Mouse (Mus musculus) Patski (cell line): Measurements from ENCODE around the gene AB124611. TPM values are rescaled to one million over a fixed set of nuclear protein-coding genes. Genes with fewer than 3 reads are reported as not detected.
A peak's percentile ranks its signal among the peaks of the same experiment; 100 is the strongest.
"Not testable (repeated sequence)": the region's sequence is repeated elsewhere in the genome, so short reads cannot be mapped to it uniquely, and the experiment has no call there.

Experiments used
- ATAC-seq: fragments of 100-300 bp; one replicate; pipeline ENCODE4 v1.8.0; 2021
- CTCF ChIA-PET: fragments of 350-600 bp; sonication (Branson Sonifier 250); formaldehyde crosslinking; loops from one replicate; lab custom pipeline; 2022; ENCODE audit warnings: inconsistent platforms; lab: Charles Lee
- POLR2A ChIA-PET: fragments of 350-600 bp; sonication (Branson Sonifier 250); formaldehyde crosslinking; loops from one replicate; lab custom pipeline; 2022; ENCODE audit warnings: antibody characterized with exemption, inconsistent platforms; lab: Charles Lee
- DNase-seq: peaks from one replicate; pipeline ENCODE4 v3.0.0-alpha.2; 2011; ENCODE audit warnings: low read depth, low spot score
- H3K27me3 ChIP-seq: fragments of 371-371 bp; one replicate; pipeline ENCODE4 v1.5.1; 2021
- CTCF ChIP-seq: fragments of 100-300 bp; IDR thresholded peaks from one replicate; pipeline ENCODE4 v1.5.1; 2021
- in situ Hi-C: fragments of 300-500 bp; cut with MboI; formaldehyde crosslinking; loops from 3 replicates; pipeline ENCODE4 v1.11.1; 2018; ENCODE audit warnings: low pct_unique_long_range_greater_than_20kb, mixed read lengths
- polyA plus RNA-seq: library from polyadenylated mRNA; unstranded; gene quantifications from one replicate; pipeline ENCODE4 v1.2.3, GENCODE M21; 2021

The AB124611 gene
- polyA plus RNA-seq, 1 experiment from 2014 or later, result not detected

- ChIA-PET POLR2A (no interaction called here), CTCF (no interaction called here)
These were observed 27.6 kb upstream of the AB124611 start for GRCm38 (mm10) chr9:21498284-21498902.

GRCm38 (mm10) chr9:21503352-21503751, 22.6 kb upstream of the AB124611 start:
- POLR2A ChIA-PET, result no interaction called here
- in situ Hi-C loops, result no loop called here
- TF ChIP-seq CTCF, result no peak
- DNase-seq (no peak), ATAC-seq (no peak)
- H3K27me3 ChIP-seq, result no peaks in the 10 kb centered on the region
- CTCF ChIA-PET, result interaction anchor here (1.5 kb wide), 1 partner anchor 11 kb away, joined by 3 read pairs; no protein-coding TSS in a partner anchor

More at GRCm38 (mm10) chr9:21498284-21498902, 27.6 kb upstream of the AB124611 start:
- ATAC-seq (no peak), DNase-seq (no peak)
- TF ChIP-seq CTCF, result no peak
- in situ Hi-C loops, result no loop called here
- no peaks in the 10 kb centered on the region for H3K27me3 ChIP-seq

- no peak for TF ChIP-seq CTCF
- in situ Hi-C loops, result no loop called here
- H3K27me3 ChIP-seq, result no peaks in the 10 kb centered on the region
- ATAC-seq, result no peak
- CTCF ChIA-PET, result no interaction called here
- no peak for DNase-seq
- POLR2A ChIA-PET, result no interaction called here
These were observed 20.2 kb upstream of the AB124611 start for GRCm38 (mm10) chr9:21505767-21506166.

GRCm38 (mm10) chr9:21507753-21508430, 18.1 kb upstream of the AB124611 start:
- TF ChIP-seq CTCF, result no peak
- DNase-seq (no peak), ATAC-seq (no peak)
- H3K27me3 ChIP-seq, result no peaks in the 10 kb centered on the region
- ChIA-PET POLR2A (interaction anchor here (0.6 kb wide), 1 partner anchor 93 kb away, joined by 3 read pairs; no protein-coding TSS in a partner anchor), CTCF (no interaction called here)
- in situ Hi-C loops, result no loop called here

- in situ Hi-C loops, result no loop called here
- ATAC-seq (no peak), DNase-seq (no peak)
- ChIA-PET POLR2A (interaction anchor here (0.9 to 1.1 kb wide), 2 partner anchors 15 to 37 kb away, joined by 3 to 4 read pairs; no protein-coding TSS in a partner anchor), CTCF (interaction anchor here (1.6 to 2.1 kb wide), 2 partner anchors 37 to 196 kb away, joined by 4 to 6 read pairs; no protein-coding TSS in a partner anchor)
- TF ChIP-seq CTCF, result no peak
- no peaks in the 10 kb centered on the region for H3K27me3 ChIP-seq
These were observed 17.0 kb upstream of the AB124611 start for GRCm38 (mm10) chr9:21508871-21509404.

GRCm38 (mm10) chr9:21509772-21510688, 15.9 kb upstream of the AB124611 start, which contains the start of gene Tmed1:
TSS of gene Tmed1 (minus strand) at chr9:21510252.
- DNase-seq (peak; percentile 87), ATAC-seq (peak; percentile 90)
- in situ Hi-C loops, result no loop called here
- TF ChIP-seq CTCF, result no peak
- ChIA-PET POLR2A (interaction anchor here (0.7 to 1.1 kb wide), 3 partner anchors 16 to 82 kb away, joined by 3 to 4 read pairs (median 4); no protein-coding TSS in a partner anchor), CTCF (interaction anchor here (0.9 to 2.1 kb wide), 5 partner anchors 15 to 197 kb away, joined by 3 to 6 read pairs (median 3); no protein-coding TSS in a partner anchor)
- no peaks in the 10 kb centered on the region for H3K27me3 ChIP-seq

- CTCF ChIA-PET, result interaction anchor here (1.1 kb wide), 2 partner anchors 16 to 25 kb away, joined by 3 read pairs; no protein-coding TSS in a partner anchor
- no peak for TF ChIP-seq CTCF
- in situ Hi-C loops, result no loop called here
- POLR2A ChIA-PET, result no interaction called here
- DNase-seq, result no peak
- no peaks in the 10 kb centered on the region for H3K27me3 ChIP-seq
- ATAC-seq, result peak; percentile 6
These were observed 15.3 kb upstream of the AB124611 start for GRCm38 (mm10) chr9:21510689-21511015.

GRCm38 (mm10) chr9:21511052-21511451, 14.9 kb upstream of the AB124611 start:
- no peak for TF ChIP-seq CTCF
- no peak for ATAC-seq
- ChIA-PET POLR2A (no interaction called here), CTCF (no interaction called here)
- DNase-seq, result no peak
- no peaks in the 10 kb centered on the region for H3K27me3 ChIP-seq
- in situ Hi-C loops, result no loop called here

GRCm38 (mm10) chr9:21513466-21513865, 12.5 kb upstream of the AB124611 start:
- TF ChIP-seq CTCF, result no peak
- DNase-seq, result no peak
- ChIA-PET POLR2A (no interaction called here), CTCF (no interaction called here)
- ATAC-seq, result no peak
- no peaks in the 10 kb centered on the region for H3K27me3 ChIP-seq
- in situ Hi-C loops, result no loop called here

- in situ Hi-C loops, result no loop called here
- POLR2A ChIA-PET, result no interaction called here
- CTCF ChIA-PET, result no interaction called here
- DNase-seq (no peak), ATAC-seq (no peak)
- H3K27me3 ChIP-seq, result no peaks in the 10 kb centered on the region
- TF ChIP-seq CTCF, result no peak
These were observed 8.0 kb upstream of the AB124611 start for GRCm38 (mm10) chr9:21517947-21518495.

- CTCF ChIA-PET, in situ Hi-C loops, ATAC-seq, POLR2A ChIA-PET, DNase-seq, H3K27me3 ChIP-seq: not testable (repeated sequence)
These were observed 7.3 kb upstream of the AB124611 start for GRCm38 (mm10) chr9:21518690-21519089.
